Mouse (Mus musculus) intestine, embryonic 15.5 days (tissue): ENCODE results near the gene Dock4. TPM values are rescaled to one million over a fixed set of nuclear protein-coding genes. Genes with fewer than 3 reads are reported as not detected.

Source experiments
- ATAC-seq: fragments of 200-750 bp; cut with Nextera tagmentation; 2 replicates; pipeline ENCODE4 v1.8.0; 2017; ENCODE audit warnings: moderate TSS enrichment, moderate library complexity
- H3K27ac ChIP-seq: fragments of 300-500 bp; sonication (generic); 2 replicates; pipeline ENCODE4 v1.5.1; 2015; ENCODE audit warnings: mild to moderate bottlenecking, inconsistent platforms
- H3K27me3 ChIP-seq: fragments of 300-500 bp; sonication (generic); replicated peaks from 2 replicates; pipeline ENCODE4 v1.6.1; 2015; ENCODE audit warnings: inconsistent platforms
- H3K36me3 ChIP-seq: fragments of 300-500 bp; sonication (generic); 2 replicates; pipeline ENCODE4 v1.6.1; 2015; ENCODE audit warnings: inconsistent platforms
- H3K4me1 ChIP-seq: fragments of 300-500 bp; sonication (generic); replicated peaks from 2 replicates; pipeline ENCODE4 v1.6.1; 2015; ENCODE audit warnings: inconsistent platforms
- H3K4me2 ChIP-seq: fragments of 300-500 bp; sonication (generic); replicated peaks from 2 replicates; pipeline ENCODE4 v1.6.1; 2015; ENCODE audit warnings: mild to moderate bottlenecking, inconsistent platforms
- H3K4me3 ChIP-seq: fragments of 300-500 bp; sonication (generic); replicated peaks from 2 replicates; pipeline ENCODE4 v1.5.1; 2015; ENCODE audit warnings: inconsistent platforms
- H3K9ac ChIP-seq: fragments of 300-500 bp; sonication (generic); 2 replicates; pipeline ENCODE4 v1.6.1; 2015; ENCODE audit warnings: inconsistent platforms
- H3K9me3 ChIP-seq: fragments of 300-500 bp; sonication (generic); 2 replicates; pipeline ENCODE4 v1.6.1; 2016; ENCODE audit warnings: inconsistent platforms
- WGBS: fragments of 180-500 bp; shearing (Covaris S2); methylation state at CpG from one replicate; pipeline ENCODE4 v1.1.7; 2015; 5-methylcytosine and 5-hydroxymethylcytosine counted together
- polyA plus RNA-seq: library from polyadenylated mRNA; unstranded; fragments of >200 nt; fragmentation: Nextera tagmentation; extraction: Ambion mirVana; gene quantifications from 2 replicates; pipeline ENCODE4 v1.2.1, GENCODE M21; 2015

Dock4 gene
- 5.7 and 7.1 TPM in 2 replicates for polyA plus RNA-seq

GRCm38 (mm10) chr12:40445648-40446449, at the start of gene Dock4, which contains the start of gene Zfp277:
Dock4 (plus strand) TSS chr12:40445952.
Zfp277 (minus strand) TSS chr12:40445902.
- H3K4me2 ChIP-seq, result peak within 1 kb of the TSS; percentile 94
- 0% methylated on average over 80 of the region's 80 CpGs for WGBS
- peak within 1 kb of the TSS; percentile 64 for H3K4me3 ChIP-seq
- H3K9ac ChIP-seq, result peak within 1 kb of the TSS; percentile 76
- no peaks in the 10 kb centered on the region for H3K9me3 ChIP-seq
- H3K4me1 ChIP-seq, result peaks cover 8% of the 10 kb centered on the region
- no peaks in the 10 kb centered on the region for H3K36me3 ChIP-seq
- peak within 1 kb of the TSS; percentile 72 for H3K27ac ChIP-seq
- ATAC-seq, result peak; percentile 98
- no peaks in the 10 kb centered on the region for H3K27me3 ChIP-seq

GRCm38 (mm10) chr12:40398916-40399315, 46.8 kb upstream of the Dock4 start:
- Histone ChIP-seq H3K36me3 (no peaks in the 10 kb centered on the region), H3K9me3 (no peaks in the 10 kb centered on the region), H3K9ac (no peak overlapping the region), H3K4me1 (no peaks in the 10 kb centered on the region), H3K4me3 (no peak overlapping the region), H3K27me3 (no peaks in the 10 kb centered on the region), H3K4me2 (no peak overlapping the region), H3K27ac (no peak overlapping the region)
- 92% methylated on average over 2 of the region's 2 CpGs for WGBS
- ATAC-seq, result no peak

GRCm38 (mm10) chr12:40399386-40399785, 46.4 kb upstream of the Dock4 start:
- Histone ChIP-seq H3K9ac (no peak overlapping the region), H3K27me3 (no peaks in the 10 kb centered on the region), H3K4me2 (no peak overlapping the region), H3K4me1 (no peaks in the 10 kb centered on the region), H3K27ac (no peak overlapping the region), H3K9me3 (no peaks in the 10 kb centered on the region), H3K4me3 (no peak overlapping the region), H3K36me3 (no peaks in the 10 kb centered on the region)
- no peak for ATAC-seq
- 99% methylated on average over 2 of the region's 2 CpGs for WGBS

GRCm38 (mm10) chr12:40399812-40400211, 45.9 kb upstream of the Dock4 start:
- H3K4me3 ChIP-seq, result no peak overlapping the region
- no peaks in the 10 kb centered on the region for H3K27me3 ChIP-seq
- no peak overlapping the region for H3K9ac ChIP-seq
- WGBS, result 93% methylated on average over 10 of the region's 10 CpGs
- H3K9me3 ChIP-seq, result no peaks in the 10 kb centered on the region
- H3K4me1 ChIP-seq, result no peaks in the 10 kb centered on the region
- no peaks in the 10 kb centered on the region for H3K36me3 ChIP-seq
- H3K4me2 ChIP-seq, result no peak overlapping the region
- no peak for ATAC-seq
- H3K27ac ChIP-seq, result no peak overlapping the region

GRCm38 (mm10) chr12:40414682-40415311, 31.0 kb upstream of the Dock4 start:
- no peak overlapping the region for H3K4me3 ChIP-seq
- 0 out of 2 replicates have a peak, but pooled peaks cover under 1% of the 10 kb centered on the region for H3K36me3 ChIP-seq
- no peak for ATAC-seq
- H3K4me1 ChIP-seq, result no peaks in the 10 kb centered on the region
- H3K4me2 ChIP-seq, result no peak overlapping the region
- no peak overlapping the region for H3K27ac ChIP-seq
- no peak overlapping the region for H3K9ac ChIP-seq
- WGBS, result 77% methylated on average over 5 of the region's 5 CpGs
- H3K27me3 ChIP-seq, result no peaks in the 10 kb centered on the region
- no peaks in the 10 kb centered on the region for H3K9me3 ChIP-seq

- H3K9me3 ChIP-seq, result no peaks in the 10 kb centered on the region
- ATAC-seq, result no peak
Observed at GRCm38 (mm10) chr12:40415312-40415925, 30.3 kb upstream of the Dock4 start.

GRCm38 (mm10) chr12:40417257-40417656, 28.5 kb upstream of the Dock4 start:
- ATAC-seq, result no peak
- no peaks in the 10 kb centered on the region for H3K27me3 ChIP-seq
- no peak overlapping the region for H3K9ac ChIP-seq
- H3K9me3 ChIP-seq, result no peaks in the 10 kb centered on the region
- no peak overlapping the region for H3K4me2 ChIP-seq
- WGBS, result 78% methylated on average over 4 of the region's 4 CpGs
- H3K4me1 ChIP-seq, result no peaks in the 10 kb centered on the region
- no peak overlapping the region for H3K4me3 ChIP-seq
- no peak overlapping the region for H3K27ac ChIP-seq
- no peaks in the 10 kb centered on the region for H3K36me3 ChIP-seq

More at GRCm38 (mm10) chr12:40415312-40415925, 30.3 kb upstream of the Dock4 start:
- H3K4me3 ChIP-seq, result no peak overlapping the region
- H3K4me1 ChIP-seq, result no peaks in the 10 kb centered on the region
- WGBS, result 71% methylated on average over 8 of the region's 8 CpGs
- H3K4me2 ChIP-seq, result no peak overlapping the region
- H3K27ac ChIP-seq, result no peak overlapping the region
- no peaks in the 10 kb centered on the region for H3K27me3 ChIP-seq
- no peaks in the 10 kb centered on the region for H3K36me3 ChIP-seq
- H3K9ac ChIP-seq, result no peak overlapping the region

GRCm38 (mm10) chr12:40424991-40425390, 20.8 kb upstream of the Dock4 start:
- no peaks in the 10 kb centered on the region for H3K27me3 ChIP-seq
- WGBS, result 92% methylated on average over 1 of the region's 1 CpGs

GRCm38 (mm10) chr12:40427606-40428005, 18.1 kb upstream of the Dock4 start:
- WGBS, result 84% methylated on average over 10 of the region's 10 CpGs
- no peaks in the 10 kb centered on the region for H3K27me3 ChIP-seq
- no peak overlapping the region for H3K4me3 ChIP-seq
- no peaks in the 10 kb centered on the region for H3K9me3 ChIP-seq
- H3K4me1 ChIP-seq, result no peaks in the 10 kb centered on the region
- H3K36me3 ChIP-seq, result no peaks in the 10 kb centered on the region
- H3K4me2 ChIP-seq, result no peak overlapping the region
- no peak for ATAC-seq
- no peak overlapping the region for H3K9ac ChIP-seq
- H3K27ac ChIP-seq, result no peak overlapping the region

More at GRCm38 (mm10) chr12:40424991-40425390, 20.8 kb upstream of the Dock4 start:
- Histone ChIP-seq H3K36me3 (no peaks in the 10 kb centered on the region), H3K9me3 (no peaks in the 10 kb centered on the region), H3K4me3 (no peak overlapping the region), H3K4me1 (no peaks in the 10 kb centered on the region), H3K4me2 (no peak overlapping the region), H3K9ac (no peak overlapping the region), H3K27ac (no peak overlapping the region)
- no peak for ATAC-seq

- no peak overlapping the region for H3K9ac ChIP-seq
- H3K27ac ChIP-seq, result no peak overlapping the region
- 48% methylated on average over 3 of the region's 3 CpGs for WGBS
- H3K36me3 ChIP-seq, result no peaks in the 10 kb centered on the region
- no peaks in the 10 kb centered on the region for H3K27me3 ChIP-seq
- H3K9me3 ChIP-seq, result no peaks in the 10 kb centered on the region
- no peak for ATAC-seq
- H3K4me2 ChIP-seq, result no peak overlapping the region
- H3K4me1 ChIP-seq, result no peaks in the 10 kb centered on the region
- no peak overlapping the region for H3K4me3 ChIP-seq
Observed at GRCm38 (mm10) chr12:40429976-40430375, 15.8 kb upstream of the Dock4 start.

- ATAC-seq, result no peak
- WGBS, result 74% methylated on average over 5 of the region's 5 CpGs
- Histone ChIP-seq H3K4me1 (no peaks in the 10 kb centered on the region), H3K9me3 (no peaks in the 10 kb centered on the region), H3K9ac (no peak overlapping the region), H3K4me2 (no peak overlapping the region), H3K4me3 (no peak overlapping the region), H3K36me3 (no peaks in the 10 kb centered on the region), H3K27me3 (no peaks in the 10 kb centered on the region), H3K27ac (no peak overlapping the region)
Observed at GRCm38 (mm10) chr12:40431075-40431474, 14.7 kb upstream of the Dock4 start.

GRCm38 (mm10) chr12:40434101-40434500, 11.7 kb upstream of the Dock4 start:
- H3K4me1 ChIP-seq, result no peaks in the 10 kb centered on the region
- no peak overlapping the region for H3K27ac ChIP-seq
- no peaks in the 10 kb centered on the region for H3K9me3 ChIP-seq
- no peak overlapping the region for H3K9ac ChIP-seq
- WGBS, result 44% methylated on average over 3 of the region's 3 CpGs
- no peaks in the 10 kb centered on the region for H3K27me3 ChIP-seq
- ATAC-seq, result no peak
- H3K4me2 ChIP-seq, result no peak overlapping the region
- no peak overlapping the region for H3K4me3 ChIP-seq
- no peaks in the 10 kb centered on the region for H3K36me3 ChIP-seq
